Mouse (Mus musculus): ENCODE data around the gene Mlxipl.
A peak's percentile ranks its signal among the peaks of the same experiment; 100 is the strongest.

Mlxipl gene

DNA sequence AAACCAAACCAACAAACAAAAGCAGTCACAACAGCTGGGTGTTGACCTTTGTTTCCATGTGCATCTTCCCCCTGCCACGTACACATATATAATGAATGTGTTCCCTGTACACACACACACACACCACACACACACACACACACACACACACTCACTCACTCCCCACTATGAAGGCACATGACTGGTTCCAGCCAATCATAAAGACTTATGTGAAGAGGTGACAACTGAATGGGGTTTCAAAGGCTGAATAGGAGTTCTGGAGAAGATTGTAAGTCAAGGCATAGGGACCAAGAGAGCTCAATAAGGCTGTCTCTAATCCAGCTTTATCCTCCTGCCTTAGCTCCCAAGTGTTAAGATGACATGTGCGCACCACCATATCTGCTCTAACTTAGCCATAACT lies 10.1 kb upstream of the Mlxipl start:
- no peak for DNase-seq

DNA sequence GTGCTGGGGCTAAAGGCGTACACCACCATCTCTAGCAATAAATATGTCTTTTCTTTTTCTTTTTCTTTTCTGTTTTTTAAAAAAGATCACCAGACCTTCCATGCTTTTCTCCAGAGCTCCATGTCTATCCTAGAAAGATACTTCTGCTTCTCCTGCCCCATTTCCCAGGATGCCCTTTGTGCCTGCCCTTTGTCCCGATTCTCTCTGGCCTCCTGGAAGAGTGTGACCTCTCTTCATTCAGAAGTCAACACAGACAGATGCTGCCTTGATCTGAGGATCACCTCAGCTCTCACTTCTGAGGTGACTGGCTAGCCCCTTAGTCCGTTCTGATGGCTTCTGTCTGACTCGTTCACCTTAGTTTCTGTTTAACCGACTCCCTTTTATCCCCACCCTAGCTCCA lies 9.2 kb upstream of the Mlxipl start:
- peak; percentile 52 for DNase-seq

DNA sequence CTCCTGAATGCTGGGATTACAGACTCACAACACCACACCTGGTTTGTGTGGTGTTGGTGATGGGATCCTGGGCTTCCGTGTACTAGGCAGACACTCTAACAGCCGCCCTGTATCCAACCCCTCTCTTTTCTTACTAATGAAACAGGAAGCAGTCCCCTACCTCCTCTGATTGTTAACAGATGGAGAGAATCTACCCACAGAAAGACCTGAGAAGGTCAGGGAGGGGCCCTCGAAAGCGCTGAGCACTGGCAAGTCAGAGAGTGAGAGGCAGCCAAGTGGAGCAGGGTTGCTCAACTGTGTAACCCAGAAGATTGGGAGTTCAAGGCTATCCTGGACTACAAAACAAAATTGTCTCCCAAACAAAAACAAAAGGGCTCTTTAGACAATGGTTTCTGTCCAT lies 2.8 kb upstream of the Mlxipl start:
- DNase-seq: no peak

DNA sequence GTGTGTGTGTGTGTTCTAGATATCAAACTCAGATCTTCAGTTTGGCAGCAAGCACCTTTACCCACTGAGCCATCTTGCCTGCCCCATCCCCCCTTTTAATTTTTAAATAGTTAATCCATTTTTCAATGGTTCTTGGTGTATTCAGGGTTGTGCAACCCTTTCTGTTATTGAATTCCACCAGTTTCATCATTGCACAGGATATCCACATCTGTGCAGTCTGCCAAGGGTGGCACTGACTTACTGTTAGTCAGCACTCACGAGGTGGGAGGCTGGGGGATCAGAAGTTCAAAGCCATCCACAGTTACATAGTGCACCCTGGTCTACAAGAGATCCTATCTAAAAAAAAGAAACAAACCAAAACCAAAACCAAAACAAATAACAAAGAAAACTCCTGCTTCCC lies 11.3 kb downstream of the Mlxipl start:
- DNase-seq: no peak

DNA sequence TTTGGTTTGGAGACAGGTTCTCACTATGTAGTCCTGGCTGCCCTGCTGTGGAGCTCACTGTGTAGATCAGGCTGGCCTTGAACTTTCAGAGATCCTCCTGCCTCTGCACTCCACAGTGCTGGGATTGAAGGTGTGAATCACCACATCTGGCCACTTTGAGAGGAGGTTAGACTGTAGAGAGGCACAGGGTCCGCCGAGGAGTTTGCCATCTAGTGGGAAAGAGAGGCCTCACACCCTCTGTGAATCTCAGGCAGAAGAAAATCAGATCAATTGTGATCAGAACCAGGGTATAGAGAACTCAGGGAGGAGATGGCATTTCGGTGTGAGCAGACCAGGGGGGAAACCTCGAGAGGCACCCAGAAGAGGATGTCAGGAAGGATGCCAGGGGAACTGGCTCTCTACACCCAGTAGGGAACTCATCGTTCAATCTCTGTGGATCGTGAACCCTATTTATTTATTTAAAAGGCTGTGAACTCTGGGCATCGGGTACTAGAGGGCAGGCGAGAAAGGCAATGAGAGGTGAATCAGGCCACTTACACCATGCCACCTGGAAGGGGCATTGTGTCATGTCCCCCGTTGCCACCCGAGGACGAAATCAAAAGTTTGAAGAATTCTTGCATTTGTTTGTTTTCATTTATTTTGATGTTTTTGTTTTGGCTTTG lies 14.4 kb downstream of the Mlxipl start:
- DNase-seq: peak; percentile 56

DNA sequence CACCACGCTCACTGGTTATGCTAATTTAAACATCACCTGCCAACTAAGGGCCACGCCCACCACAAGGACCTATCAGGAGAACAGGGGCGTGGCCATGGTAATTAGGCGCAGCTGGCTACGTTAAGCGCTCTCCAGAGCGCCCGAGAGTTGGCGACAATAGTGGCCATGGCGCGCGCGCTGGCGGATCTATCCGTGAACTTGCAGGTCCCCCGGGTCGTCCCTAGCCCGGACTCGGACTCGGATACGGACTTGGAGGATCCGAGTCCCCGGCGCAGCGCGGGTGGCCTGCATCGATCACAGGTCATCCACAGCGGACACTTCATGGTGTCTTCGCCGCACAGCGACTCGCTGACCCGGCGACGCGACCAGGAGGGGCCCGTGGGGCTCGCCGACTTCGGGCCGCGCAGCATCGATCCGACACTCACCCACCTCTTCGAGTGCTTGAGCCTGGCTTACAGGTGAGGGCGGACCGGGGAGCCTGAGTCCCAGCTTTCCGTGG lies 17.1 kb downstream of the Mlxipl start:
- peak; percentile 98 for DNase-seq

DNA sequence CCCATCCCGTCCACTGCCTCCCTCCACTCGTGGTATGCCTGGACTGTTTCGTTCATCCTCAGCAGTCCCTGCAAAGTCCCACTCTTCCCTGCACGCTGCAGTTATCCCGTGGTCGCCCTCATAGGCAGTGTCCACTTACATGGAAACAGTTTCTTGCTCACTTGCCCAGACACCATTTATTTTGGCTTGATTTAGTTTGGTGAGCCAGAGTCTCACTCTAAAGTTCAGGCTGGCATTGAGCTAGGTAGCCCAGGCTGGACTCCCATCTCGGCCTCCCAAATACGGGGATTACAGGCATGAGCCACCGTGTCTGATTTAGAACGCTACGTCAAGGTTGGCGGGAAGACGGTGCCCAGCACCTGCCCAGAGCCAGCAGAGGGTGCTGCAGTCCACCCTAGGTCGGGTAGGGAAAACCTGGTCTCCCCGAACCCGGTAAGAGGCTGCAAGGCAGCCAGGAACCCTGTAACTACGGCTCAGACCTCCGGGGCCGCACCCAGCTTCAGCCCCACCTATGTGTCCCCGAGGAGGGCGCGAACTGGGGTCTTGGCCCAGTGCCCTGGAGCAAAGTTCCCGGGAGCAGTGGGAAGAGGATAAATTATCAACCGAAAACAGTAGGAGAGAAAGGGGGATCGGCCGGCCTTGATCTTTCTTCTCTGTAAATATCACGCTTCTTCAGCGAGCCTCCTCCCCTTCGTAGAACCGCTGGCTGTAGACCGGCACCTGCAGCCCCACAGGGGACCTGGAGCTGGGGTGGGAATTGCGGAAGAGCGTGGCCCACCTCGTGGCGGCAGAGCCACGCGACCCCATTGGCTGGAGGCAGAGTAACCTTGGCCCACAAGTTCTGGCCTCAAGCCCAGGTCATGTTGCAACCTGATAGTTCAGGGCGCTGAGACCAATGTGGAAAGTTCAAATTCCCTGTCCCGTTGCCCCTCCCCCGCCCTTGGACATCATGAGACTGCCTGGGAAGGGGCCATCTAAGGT lies 18.1 kb downstream of the Mlxipl start:
- peak; percentile 97 for DNase-seq

DNA sequence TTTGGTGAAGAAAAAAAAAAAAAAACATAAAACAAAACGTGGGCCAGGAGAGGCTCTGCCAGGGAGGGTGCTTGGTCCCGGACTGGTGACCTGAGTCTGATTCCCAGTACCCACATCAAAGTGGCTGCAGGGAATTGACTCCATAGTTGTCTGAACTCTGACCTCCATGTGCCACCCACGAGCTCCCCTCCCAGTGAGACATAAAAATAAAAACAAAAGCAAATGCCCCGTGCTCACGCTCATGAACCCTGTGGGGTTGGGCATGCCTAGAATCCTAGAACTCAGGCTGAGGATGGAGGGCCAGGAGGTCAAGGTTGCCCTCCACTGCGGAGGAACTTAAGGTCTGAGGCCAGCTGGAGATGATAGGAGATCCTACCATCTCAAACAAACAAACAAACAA lies 19.3 kb downstream of the Mlxipl start:
- peak; percentile 73 for DNase-seq

DNA sequence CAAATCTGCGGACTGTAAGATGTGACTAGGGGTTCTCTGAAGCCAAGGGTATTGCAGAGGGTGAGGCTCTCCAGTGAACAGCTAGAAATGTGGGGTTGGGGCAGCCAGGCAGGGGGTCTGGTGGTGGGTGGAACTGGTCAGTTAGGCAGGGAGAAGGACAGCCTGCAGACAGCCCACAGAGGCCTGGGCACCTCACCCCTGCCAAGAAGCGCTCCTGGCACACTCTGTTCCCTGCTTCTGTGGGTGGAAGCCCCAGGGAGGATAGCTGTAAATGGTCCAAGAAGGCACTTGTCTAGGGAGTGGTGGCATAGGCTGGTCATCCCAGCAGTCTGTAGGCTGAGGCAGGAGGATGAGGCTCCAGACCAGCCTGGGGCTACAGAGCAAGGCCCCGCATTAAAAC lies 19.7 kb downstream of the Mlxipl start:
- peak; percentile 69 for DNase-seq

DNA sequence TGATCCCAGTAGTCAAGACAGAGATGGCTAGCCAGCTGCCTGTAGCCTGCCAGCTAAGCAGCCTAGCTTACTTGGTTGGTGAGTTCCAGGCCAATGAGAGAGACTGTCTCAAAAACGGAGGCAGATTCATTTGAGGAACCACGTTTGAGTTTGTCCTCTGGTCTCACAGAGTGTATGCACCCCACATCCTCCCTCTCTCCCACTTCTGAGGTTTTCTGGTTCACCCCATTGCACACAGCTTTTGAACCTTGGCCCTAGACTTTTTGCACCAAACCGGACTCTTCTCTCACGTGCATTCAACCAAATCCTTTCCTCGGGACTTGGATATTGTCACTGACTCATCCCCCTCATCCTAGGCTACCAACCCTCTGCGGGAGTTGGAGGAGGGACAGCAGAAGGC lies 20.3 kb downstream of the Mlxipl start:
- DNase-seq: peak; percentile 90

DNA sequence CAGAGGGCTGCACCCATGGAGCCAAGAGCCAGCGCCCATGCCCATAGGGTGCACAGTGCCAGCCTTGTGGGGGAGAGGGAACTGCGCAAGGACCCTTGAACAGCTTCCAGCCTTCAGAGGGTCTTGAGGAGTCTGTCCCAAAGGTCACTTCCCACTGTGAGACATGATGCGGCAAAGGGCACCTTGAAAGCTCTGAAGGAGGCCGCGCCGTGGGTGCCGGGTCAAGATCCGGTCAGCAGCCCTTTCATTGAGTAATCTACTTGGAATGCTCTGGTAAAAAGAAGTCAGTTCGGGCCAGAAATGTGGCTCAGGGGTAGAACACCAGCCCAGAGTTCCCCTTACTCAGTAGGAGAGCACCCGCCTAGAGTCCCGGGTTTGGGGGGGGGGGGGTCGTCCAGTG lies 24.1 kb downstream of the Mlxipl start:
- DNase-seq: peak; percentile 84

DNA sequence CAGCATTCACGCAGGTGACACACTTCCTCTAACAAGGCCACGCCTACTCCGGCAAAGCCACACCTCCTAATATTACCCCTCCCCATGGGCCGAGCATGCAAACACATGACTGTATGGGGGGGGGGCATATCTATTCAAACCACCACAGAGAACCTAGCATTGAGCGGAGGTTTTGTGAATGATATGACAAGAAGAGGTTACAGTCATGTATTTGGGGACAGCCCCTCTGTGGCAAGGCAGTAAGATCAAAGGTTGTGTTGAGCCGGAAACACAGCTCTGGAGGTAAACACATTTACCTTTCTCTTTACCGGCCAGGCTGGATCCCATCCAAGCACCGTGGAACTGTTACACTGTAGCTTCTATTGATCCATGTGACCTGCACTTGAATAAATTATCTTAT lies 25.6 kb downstream of the Mlxipl start:
- DNase-seq: no peak

DNA sequence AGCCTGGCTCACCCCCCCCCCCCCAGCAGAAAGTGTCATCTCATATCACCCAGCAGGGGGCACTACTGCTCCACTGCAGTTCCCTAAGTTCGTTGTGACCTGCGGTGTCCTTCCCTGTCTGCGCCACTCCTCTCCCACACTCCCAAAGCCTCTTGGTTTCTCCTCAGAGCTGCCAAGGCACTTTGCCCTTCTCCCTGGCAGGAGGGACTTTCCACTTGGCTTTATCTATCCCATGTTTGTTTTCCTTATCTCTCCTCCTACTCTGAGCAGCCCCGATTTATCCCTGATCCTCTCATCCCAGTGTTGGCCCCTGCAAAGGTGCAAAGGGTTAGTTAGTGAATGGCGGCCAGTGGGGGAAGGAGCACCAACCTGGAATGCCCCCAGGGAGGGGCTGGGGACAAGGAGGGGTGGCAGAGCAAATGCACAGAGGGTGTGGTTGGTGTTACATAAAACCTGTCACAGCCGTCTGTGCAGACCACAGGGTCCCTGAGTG lies 28.9 kb downstream of the Mlxipl start:
- peak; percentile 75 for DNase-seq

DNA sequence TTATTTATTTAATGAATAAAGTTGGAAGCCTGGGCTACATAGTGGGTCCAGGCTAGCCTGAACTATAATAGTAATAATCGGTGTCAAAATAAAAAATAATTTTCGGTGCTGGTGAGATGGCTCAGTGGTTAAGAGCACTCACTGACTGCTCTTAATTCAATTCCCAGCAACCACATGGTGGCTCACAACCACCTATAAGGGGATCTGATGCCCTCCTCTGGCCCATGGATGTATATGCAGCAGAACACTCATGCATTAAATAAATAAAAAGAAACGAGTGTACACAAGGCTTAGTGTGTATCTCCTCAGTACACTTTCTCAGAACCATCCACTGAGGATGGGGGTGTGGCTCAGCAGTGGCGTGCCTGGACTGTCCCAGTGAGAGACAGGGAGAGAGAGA lies 31.1 kb downstream of the Mlxipl start:
- no peak for DNase-seq

DNA sequence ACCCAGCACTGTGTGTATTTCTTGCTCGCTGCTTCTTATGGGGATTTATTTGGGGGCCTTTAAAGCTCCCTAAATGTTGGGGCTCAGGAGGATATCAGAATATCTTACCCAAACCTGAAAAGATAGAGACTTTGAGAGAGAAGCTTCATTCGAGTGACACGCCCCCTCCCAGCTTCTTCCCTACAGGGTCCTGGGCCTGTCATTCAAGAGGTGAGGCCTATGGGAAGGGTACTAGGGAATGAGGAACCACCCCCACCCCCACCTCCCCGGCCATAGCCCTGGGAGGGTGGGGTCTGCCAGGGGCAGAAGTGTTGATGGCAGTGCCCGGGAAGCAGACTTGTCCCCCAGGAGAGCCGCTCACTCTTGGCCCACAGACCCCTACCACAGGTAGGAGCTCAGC lies 36.4 kb downstream of the Mlxipl start:
- DNase-seq: no peak

DNA sequence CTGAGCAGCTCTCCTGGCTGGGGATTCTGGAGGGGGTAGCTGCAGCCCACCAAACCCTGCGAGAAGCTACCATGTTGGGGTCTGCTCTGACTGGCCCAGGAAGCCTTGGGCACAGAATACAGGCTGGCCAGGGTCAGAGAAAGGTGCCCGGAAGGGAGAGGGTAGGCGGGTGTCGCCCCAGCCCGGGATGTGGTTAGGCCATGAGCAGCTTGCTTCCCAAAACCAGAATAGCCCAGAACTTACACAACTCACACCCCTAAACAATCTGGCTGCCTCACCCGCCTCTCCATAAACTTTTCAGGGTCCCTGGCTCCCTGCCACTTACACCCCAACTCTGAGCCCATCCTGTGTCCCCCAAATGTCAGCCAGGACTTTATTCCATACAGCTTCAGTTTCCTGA lies 38.0 kb downstream of the Mlxipl start:
- DNase-seq: no peak

DNA sequence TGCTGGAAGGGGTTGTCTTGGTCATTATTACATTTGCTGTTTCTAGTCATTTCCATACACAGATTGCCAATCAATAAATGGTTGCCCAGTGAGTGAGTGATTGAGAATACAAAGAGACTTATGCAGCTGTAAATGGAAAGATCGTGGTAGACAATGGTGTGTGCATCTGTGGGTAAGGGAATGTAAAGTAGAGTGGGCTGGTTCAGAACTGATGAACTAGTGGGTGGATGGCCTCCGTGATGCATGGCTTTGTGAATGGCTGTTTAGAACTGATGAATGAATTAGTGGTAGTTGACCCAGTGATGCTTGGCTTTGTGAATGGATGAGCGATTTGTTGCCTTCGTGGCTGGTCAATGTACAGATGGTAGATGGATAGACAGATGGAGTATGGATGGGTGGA lies 40.1 kb downstream of the Mlxipl start:
- no peak for DNase-seq

DNA sequence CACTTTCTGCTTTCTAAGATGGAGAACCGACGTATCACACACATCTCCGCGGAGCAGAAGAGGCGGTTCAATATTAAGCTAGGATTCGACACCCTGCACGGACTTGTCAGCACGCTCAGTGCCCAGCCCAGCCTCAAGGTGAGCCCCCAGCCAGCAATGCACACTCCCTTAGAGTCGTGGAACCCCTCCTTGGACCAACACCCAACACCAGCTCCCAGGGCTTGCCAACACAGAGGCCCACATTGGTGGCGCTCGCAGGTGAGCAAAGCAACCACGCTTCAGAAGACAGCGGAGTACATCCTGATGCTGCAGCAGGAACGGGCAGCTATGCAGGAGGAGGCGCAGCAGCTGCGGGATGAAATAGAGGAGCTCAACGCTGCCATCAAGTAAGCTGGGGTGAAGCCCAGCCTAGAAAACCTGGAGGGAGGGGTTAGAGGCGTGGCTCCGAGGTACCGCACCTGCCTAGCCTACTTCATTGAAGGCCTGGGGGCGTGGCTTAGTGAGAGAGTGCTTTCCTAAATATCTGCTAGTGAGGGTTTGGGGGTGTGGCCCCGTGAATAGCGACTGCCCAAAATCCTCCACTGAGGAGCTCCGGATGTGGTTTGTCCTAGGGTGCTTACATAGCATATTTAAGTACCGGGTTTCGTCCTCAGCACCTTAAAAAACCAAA lies 44.2 kb downstream of the Mlxipl start:
- peak; percentile 52 for DNase-seq

DNA sequence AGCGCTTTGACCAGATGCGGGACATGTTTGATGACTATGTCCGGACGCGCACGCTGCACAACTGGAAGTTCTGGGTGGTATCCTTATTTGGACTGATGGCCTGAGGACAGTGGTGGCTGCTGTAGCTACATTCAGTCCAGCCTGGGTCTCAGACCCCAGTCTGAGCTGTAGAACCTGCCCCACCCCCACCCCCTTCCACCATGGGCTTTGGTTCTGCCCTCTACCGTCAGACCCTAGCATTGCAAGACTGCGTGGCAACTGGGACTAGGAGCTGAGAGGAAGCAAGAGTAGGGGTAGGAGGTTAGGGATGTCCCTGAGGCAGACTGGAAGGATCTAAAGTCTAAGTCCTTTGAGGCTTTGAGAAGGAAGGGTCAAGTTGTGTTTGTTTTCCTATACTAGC lies 44.8 kb downstream of the Mlxipl start:
- no peak for DNase-seq

DNA sequence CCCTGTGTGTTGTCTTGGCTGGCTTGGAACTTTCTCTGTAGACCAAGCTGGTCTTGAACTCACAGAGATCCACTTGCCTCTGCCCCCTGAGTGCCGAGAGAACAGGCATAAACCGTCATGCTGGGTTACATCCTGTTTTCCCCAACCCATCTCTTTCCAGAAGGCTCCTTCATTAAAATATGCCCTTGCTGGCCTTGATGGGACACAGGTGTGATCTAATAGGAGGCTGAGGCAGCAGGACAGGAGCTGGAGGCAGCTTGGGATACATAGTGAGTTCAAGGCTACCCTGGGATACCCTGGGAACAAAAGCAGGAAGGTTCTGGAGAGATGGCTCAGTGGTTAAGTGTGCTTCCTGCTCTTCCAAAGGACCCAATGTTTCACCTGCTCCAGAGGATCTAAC lies 50.2 kb downstream of the Mlxipl start:
- no peak for DNase-seq

DNA sequence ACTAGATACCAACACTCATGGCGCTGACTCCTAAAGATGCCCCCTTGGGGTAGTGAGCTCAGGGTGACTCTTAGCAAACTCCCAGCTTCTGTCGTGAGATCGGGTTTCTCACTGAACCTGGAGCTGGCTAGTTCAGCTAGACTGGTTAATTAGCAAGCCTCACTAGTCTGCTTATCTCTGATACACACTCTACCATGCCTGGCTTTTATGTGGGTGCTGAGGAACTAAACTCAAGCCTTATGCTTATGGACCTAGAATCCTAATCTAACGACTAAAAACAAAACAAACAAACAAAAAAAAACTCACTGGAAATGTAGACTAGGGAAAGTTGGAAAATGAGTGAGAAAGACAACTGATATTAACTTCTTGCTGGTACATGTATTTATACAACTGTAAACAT lies 54.8 kb downstream of the Mlxipl start:
- DNase-seq: no peak

DNA sequence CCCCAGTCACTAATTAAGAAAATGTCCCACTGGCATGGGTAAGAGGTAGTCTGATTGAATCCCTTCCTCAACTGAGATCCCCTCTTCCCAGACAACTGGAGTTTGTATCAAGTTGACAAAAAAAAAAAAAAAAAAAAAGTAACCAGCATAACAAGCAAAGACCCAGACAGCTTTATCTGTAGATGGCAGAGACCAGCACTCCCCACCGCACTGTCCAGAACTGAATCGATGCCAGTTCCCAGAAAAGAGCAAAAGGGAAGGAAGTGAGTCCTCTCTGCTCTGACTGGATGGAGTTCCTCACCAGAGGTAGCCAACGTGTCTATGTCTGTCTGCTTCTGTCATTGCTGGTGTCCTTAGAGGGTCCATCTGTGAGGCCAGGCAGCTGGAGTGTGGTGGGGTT lies 55.8 kb downstream of the Mlxipl start:
- no peak for DNase-seq

DNA sequence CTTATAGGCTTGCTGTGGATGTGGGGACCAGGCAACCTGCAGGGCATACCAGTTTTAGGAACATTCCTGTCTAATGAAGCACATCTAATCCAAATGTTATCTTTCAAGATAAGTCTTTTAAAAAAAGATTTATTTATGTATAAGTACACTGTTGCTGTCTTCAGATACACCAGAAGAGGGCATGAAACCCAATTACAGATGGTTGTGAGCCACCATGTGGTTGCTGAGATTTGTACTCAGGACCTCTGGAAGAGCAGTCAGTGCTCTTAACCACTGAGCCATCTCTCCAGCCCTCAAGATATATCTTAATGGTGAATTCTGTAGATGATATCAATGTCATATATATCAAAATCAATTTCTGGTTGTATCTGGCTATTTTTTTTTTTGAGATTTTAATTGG lies 56.3 kb downstream of the Mlxipl start:
- DNase-seq: no peak

DNA sequence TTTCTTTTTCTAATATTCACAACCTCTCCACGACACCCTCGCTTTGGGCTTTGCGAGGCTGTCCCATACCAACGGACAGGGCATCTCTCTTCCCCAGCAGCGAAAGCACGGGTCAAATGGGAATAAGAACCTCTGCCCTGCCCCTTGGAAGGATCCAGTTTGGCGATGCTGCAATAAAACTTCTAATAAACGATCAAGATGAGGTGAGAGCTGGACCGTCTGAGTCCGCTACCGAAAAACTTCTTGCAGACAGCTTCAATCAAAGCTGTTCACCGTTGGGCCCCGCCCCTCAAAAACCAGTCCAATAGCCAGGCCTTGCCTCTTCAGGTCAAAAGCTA lies 59.0 kb downstream of the Mlxipl start:
- no peak for DNase-seq

Measured in kidney, adult 9 months (tissue).